Mouse (Mus musculus) lung, embryonic 15.5 days (tissue): ENCODE measurements around the gene Mrpl34. TPM values are rescaled to one million over a fixed set of nuclear protein-coding genes. Genes with fewer than 3 reads are reported as not detected.

ENCODE experiments used
- ATAC-seq: fragments of 200-750 bp; cut with Nextera tagmentation; 2 replicates; pipeline ENCODE4 v1.8.0; 2017; ENCODE audit warnings: moderate number of reproducible peaks, borderline replicate concordance; ENCODE audit not compliant: low FRiP score, low TSS enrichment; ENCODE audit errors: extremely low read depth
- H3K27ac ChIP-seq: fragments of 300-500 bp; sonication (generic); 2 replicates; pipeline ENCODE4 v1.5.1; 2015; ENCODE audit warnings: moderate library complexity, mild to moderate bottlenecking, inconsistent platforms
- H3K27me3 ChIP-seq: fragments of 300-500 bp; sonication (generic); 2 replicates; pipeline ENCODE4 v1.6.1; 2015; ENCODE audit warnings: inconsistent platforms
- H3K36me3 ChIP-seq: fragments of 300-500 bp; sonication (generic); 2 replicates; pipeline ENCODE4 v1.6.1; 2015; ENCODE audit warnings: inconsistent platforms
- H3K4me1 ChIP-seq: fragments of 300-500 bp; sonication (generic); 2 replicates; pipeline ENCODE4 v1.6.1; 2015; ENCODE audit warnings: inconsistent platforms
- H3K4me2 ChIP-seq: fragments of 300-500 bp; sonication (generic); 2 replicates; pipeline ENCODE4 v1.6.1; 2015; ENCODE audit warnings: inconsistent platforms, mild to moderate bottlenecking, moderate library complexity
- H3K4me3 ChIP-seq: fragments of 300-500 bp; sonication (generic); 2 replicates; pipeline ENCODE4 v1.5.1; 2015; ENCODE audit warnings: mild to moderate bottlenecking, inconsistent platforms
- H3K9ac ChIP-seq: fragments of 300-500 bp; sonication (generic); 2 replicates; pipeline ENCODE4 v1.6.1; 2015; ENCODE audit warnings: inconsistent platforms
- H3K9me3 ChIP-seq: fragments of 300-500 bp; sonication (generic); 2 replicates; pipeline ENCODE4 v1.6.1; 2016; ENCODE audit warnings: inconsistent platforms
- WGBS: fragments of 180-500 bp; shearing (Covaris S2); methylation state at CpG from one replicate; pipeline ENCODE4 v1.1.7; 2015; 5-methylcytosine and 5-hydroxymethylcytosine counted together
- polyA plus RNA-seq: library from polyadenylated mRNA; unstranded; fragments of >200 nt; fragmentation: Nextera tagmentation; extraction: Ambion mirVana; gene quantifications from 2 replicates; pipeline ENCODE4 v1.2.1, GENCODE M21; 2015

Gene Mrpl34
- polyA plus RNA-seq, 1 experiment from 2014 or later = 130 TPM

DNA sequence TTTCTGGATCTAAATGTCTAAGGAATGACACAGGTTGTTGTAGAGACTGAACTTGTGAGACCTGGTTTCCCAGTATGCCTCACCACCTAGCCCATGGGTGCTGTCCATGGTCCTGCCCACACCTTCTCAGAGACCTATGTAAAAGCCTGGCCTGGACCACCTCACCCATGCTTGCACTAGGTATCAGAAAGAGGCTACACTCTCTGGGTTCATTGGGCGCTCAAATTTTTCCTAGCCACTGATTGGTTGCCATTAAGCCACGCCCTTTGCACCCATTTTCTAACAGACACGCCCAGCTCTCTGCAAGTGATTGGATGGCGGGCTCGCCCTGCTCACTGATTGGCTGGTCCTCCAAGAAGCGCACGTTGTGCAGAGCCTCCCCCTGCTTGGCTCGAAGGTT is 19.2 kb downstream of the Mrpl34 start:
- Histone ChIP-seq H3K27me3 (no peaks in the 10 kb centered on the region), H3K27ac (no peak overlapping the region), H3K36me3 (0 out of 2 replicates have a peak, but pooled peaks cover 8% of the 10 kb centered on the region), H3K9me3 (no peaks in the 10 kb centered on the region), H3K4me3 (no peak overlapping the region), H3K9ac (no peak overlapping the region), H3K4me1 (peaks cover 21% of the 10 kb centered on the region), H3K4me2 (no peak overlapping the region)
- WGBS = 57% methylated on average over 8 of the region's 8 CpGs
- ATAC-seq = no peak

DNA sequence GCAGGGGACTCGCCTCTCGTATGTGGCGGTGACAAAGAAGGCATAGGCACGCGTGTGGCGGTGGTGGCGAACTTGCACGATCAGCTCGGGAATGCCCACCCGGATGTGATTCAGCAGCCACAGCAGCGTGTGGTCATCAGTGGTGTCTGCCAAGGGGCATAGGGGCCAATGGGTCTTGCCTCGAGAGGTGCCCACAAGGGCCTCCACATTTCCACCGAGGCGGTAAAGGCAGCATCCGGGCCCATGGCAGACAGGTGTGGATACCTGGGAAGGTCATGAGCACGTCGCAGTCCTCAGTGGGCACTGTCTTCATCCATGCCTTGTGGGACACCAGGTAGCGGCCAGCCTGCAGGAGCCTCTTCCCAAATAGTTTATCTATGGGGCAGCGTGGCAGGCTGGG is 20.0 kb downstream of the Mrpl34 start:
- Histone ChIP-seq H3K4me3 (peak overlapping the region; percentile 88), H3K27ac (no peak overlapping the region), H3K36me3 (0 out of 2 replicates have a peak, but pooled peaks cover 10% of the 10 kb centered on the region), H3K9me3 (no peaks in the 10 kb centered on the region), H3K27me3 (no peaks in the 10 kb centered on the region), H3K4me1 (peaks cover 29% of the 10 kb centered on the region), H3K9ac (peak overlapping the region; percentile 86; the same call in 1 of the 2 replicates), H3K4me2 (peak overlapping the region; percentile 95)
- ATAC-seq = no peak
- 94% methylated on average over 19 of the region's 19 CpGs for WGBS

DNA sequence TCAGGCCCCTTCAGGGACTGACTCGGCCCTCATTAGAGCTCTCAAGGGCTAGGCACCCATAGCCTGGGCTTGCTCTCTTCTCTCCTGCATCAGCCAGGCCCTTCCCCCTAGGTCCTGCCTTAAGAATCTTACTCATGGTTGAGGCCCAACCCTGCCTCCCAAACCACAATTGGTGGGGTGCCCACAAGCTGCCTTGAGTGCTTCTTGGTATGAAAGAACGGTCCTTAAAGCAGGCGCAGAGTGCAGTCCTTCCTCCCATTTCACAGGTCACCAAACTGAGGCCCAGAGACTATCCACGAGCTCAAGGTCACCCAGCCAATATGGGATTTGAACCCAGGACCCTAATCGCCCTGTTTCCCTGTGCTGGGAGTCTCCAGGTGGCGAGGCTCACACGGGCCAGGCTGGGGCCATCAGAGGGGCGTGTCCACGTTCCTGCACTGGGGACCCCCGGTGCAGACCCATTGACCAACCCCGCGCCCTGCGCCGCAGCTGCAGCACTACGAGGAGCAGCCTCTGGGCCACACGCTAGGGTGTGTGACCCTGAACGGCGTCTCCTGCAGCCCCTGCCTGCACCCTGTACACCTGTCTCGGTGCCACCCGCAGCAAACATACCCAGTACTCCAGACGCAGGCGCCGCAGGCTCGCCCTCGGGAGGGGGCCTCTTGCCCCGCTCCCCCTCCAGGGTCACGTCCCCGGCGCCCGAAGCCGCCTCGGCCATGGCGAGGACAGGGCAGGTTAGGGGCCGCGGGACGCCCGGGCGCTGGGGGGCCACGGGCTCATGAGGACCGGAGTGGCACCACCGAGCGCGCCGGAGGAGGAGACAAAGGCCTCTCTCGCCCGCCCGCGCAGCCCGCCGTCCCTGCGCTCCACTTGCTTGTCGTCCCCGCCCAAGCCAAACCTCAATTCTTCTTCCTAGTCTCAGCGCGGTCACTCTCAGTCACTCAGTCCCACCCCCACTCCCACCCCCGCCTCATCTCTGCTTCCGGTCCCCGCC is 20.7 kb downstream of the Mrpl34 start, which contains the start of gene Ano8:
Gene Ano8 (minus strand): TSS at position 822 of the 994 bp plus-strand sequence.
- 5% methylated on average over 46 of the region's 58 CpGs for WGBS
- H3K9me3 ChIP-seq = no peaks in the 10 kb centered on the region

DNA sequence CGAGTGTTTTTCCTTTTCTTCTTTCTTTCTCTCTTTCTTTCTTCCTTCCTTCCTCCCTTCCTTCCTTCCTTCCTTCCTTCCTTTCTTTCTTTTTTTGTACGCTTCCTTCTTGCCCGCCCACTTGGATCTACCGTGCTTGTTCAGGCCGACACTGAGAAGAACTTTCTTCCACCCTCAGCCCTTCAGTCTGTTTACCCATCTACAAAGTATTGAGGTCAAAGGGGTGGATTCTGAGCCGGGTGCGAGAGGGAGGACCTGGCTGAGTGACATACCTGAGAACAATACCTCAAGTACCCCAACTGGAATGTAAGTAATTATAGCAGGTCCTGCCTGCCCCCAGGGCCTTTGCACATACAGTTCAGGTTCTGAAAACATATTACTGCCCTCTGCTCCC is 21.4 kb downstream of the Mrpl34 start:
- no peak for ATAC-seq
- Histone ChIP-seq H3K36me3 (peaks cover 8% of the 10 kb centered on the region; the same call in 1 of the 2 replicates), H3K27me3 (no peaks in the 10 kb centered on the region), H3K9ac (0 out of 2 replicates have a peak overlapping the region, but pooled peaks have one; percentile 10), H3K9me3 (no peaks in the 10 kb centered on the region), H3K4me2 (peak overlapping the region; percentile 95), H3K4me3 (peak overlapping the region; percentile 88), H3K27ac (peak overlapping the region; percentile 89), H3K4me1 (peaks cover 34% of the 10 kb centered on the region)
- 3% methylated on average over 7 of the region's 7 CpGs for WGBS

More for the DNA sequence above, 20.7 kb downstream of the Mrpl34 start, which contains the start of gene Ano8:
- peak within 1 kb of the TSS; percentile 95 for H3K4me2 ChIP-seq
- peak within 1 kb of the TSS; percentile 88 for H3K4me3 ChIP-seq
- peaks cover 11% of the 10 kb centered on the region; the same call in 1 of the 2 replicates for H3K36me3 ChIP-seq
- H3K27ac ChIP-seq = peak within 1 kb of the TSS; percentile 89
- ATAC-seq = peak; percentile 63
- peaks cover 34% of the 10 kb centered on the region for H3K4me1 ChIP-seq
- H3K27me3 ChIP-seq = no peaks in the 10 kb centered on the region
- H3K9ac ChIP-seq = peak within 1 kb of the TSS; percentile 86

DNA sequence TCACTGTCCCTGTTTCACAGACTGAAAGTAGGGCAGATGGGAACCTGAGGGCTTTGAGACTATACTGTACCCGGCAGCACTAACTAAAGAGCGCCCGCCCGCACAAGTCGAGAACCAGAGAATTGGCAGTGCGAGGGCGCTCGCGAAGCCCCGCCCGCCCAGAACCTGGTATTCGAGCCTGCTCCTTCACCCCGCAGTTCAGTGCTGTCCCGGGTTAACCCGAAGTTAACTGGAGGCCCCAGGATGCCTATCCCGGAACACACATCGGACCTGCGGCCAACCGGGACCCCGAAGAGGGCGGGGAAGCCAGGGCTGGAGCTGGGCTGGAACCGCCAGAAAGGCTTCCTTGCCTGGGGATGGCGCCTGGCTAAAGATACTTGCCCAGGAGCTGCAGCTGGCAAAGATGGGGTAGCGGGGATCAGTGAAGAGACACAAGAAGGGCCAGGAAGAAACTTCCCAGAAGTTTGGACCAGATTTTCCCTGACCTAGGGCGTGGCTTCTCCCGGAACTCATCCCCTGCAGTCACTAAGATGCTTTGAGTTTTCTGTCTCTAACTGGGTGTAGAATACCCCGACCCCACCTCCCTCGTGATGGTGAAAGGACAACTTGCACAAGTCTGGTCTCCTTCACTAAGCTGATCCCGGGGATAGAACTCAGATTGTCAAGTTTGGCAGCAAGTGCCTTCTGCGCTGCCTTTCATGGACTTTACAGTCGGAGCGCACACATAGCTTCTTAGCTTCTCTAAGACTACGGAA is 23.1 kb downstream of the Mrpl34 start, which contains the start of gene Gtpbp3:
Gene Gtpbp3 (plus strand): TSS at position 413 of the 755 bp plus-strand sequence.
- peaks cover 19% of the 10 kb centered on the region for H3K36me3 ChIP-seq
- WGBS = under 1% methylated on average over 33 of the region's 33 CpGs
- peak within 1 kb of the TSS; percentile 83 for H3K4me3 ChIP-seq
- H3K4me1 ChIP-seq = peaks cover 34% of the 10 kb centered on the region
- H3K4me2 ChIP-seq = peak within 1 kb of the TSS; percentile 98
- ATAC-seq = peak; percentile 51
- no peaks in the 10 kb centered on the region for H3K9me3 ChIP-seq
- no peaks in the 10 kb centered on the region for H3K27me3 ChIP-seq
- H3K9ac ChIP-seq = peak within 1 kb of the TSS; percentile 80
- peak within 1 kb of the TSS; percentile 92 for H3K27ac ChIP-seq

DNA sequence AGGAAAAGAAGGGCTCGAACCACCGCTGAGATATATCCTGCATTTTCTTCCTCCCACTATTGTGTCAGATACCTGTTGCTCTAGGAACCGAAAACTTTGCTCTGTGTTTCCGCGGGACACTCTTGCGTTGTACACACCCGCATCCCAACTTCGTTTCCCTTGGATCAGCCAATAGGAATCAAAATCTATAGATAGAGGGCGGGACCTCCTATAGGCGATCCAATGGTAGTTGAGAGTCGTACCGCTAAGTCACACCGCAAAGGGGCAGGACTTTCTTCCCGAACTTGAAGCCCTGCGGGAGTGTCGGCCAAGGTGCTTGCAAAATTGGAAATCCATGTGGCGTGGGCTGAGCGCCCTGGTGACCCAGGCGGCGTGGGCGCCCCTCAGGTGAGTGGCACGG is 23.7 kb downstream of the Mrpl34 start:
- H3K36me3 ChIP-seq = peaks cover 24% of the 10 kb centered on the region
- H3K4me3 ChIP-seq = peak overlapping the region; percentile 83
- ATAC-seq = peak; percentile 85
- no peaks in the 10 kb centered on the region for H3K27me3 ChIP-seq
- peak overlapping the region; percentile 92 for H3K27ac ChIP-seq
- no peaks in the 10 kb centered on the region for H3K9me3 ChIP-seq
- H3K4me2 ChIP-seq = peak overlapping the region; percentile 98
- under 1% methylated on average over 22 of the region's 22 CpGs for WGBS
- H3K9ac ChIP-seq = peak overlapping the region; percentile 80
- H3K4me1 ChIP-seq = peaks cover 34% of the 10 kb centered on the region

DNA sequence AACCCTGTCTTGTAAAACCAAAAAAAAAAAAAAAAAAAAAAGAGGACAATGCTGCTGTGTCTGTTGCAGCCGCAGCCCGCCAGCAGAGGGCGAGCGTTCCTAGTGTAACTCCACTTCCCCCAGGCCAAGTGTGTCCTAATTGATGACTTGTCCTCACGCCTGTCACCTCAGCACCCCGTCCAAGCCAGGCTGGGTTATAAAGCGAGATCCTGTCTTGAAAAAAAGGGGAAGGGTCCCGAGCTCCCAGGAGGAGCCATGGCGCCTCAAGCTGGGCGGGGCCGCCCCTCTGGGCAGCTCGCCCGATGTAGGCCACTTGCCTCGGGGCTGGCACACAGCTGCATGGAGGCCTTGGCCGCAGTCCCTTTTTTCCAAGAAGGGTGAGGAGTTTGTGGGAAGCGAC is 30.3 kb downstream of the Mrpl34 start:
- peak overlapping the region; percentile 14; the same call in 1 of the 2 replicates for H3K4me3 ChIP-seq
- no peak overlapping the region for H3K9ac ChIP-seq
- no peaks in the 10 kb centered on the region for H3K9me3 ChIP-seq
- WGBS = 10% methylated on average over 16 of the region's 16 CpGs
- H3K27me3 ChIP-seq = no peaks in the 10 kb centered on the region
- ATAC-seq = peak; percentile 46
- peak overlapping the region; percentile 46 for H3K4me2 ChIP-seq
- peak overlapping the region; percentile 83; the same call in 1 of the 2 replicates for H3K27ac ChIP-seq
- peaks cover 27% of the 10 kb centered on the region for H3K36me3 ChIP-seq
- H3K4me1 ChIP-seq = peaks cover 53% of the 10 kb centered on the region

DNA sequence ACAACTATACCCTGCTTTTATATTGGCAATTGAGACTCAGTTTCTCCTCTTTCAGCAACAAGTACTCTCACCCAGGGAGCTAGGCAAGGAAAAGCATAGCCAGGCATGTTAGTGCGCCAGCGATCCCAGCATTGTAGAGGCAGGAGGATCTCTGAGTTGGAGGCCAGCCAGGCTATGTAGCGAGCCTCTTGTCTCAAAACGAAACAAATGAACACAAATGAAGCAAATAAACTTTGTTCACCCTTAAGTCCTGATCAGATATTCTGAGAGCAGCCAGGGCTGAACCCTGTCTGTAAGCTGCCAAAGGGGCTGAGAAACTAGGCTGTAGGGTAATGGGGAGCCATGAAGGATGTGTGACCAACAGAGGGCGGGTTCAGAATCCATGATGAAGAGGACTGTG is 31.1 kb downstream of the Mrpl34 start:
- Histone ChIP-seq H3K9me3 (no peaks in the 10 kb centered on the region), H3K4me1 (peaks cover 52% of the 10 kb centered on the region), H3K4me3 (no peak overlapping the region), H3K27ac (peak overlapping the region; percentile 83), H3K4me2 (no peak overlapping the region), H3K27me3 (no peaks in the 10 kb centered on the region), H3K9ac (no peak overlapping the region), H3K36me3 (peaks cover 23% of the 10 kb centered on the region)
- WGBS = 71% methylated on average over 5 of the region's 5 CpGs
- no peak for ATAC-seq

DNA sequence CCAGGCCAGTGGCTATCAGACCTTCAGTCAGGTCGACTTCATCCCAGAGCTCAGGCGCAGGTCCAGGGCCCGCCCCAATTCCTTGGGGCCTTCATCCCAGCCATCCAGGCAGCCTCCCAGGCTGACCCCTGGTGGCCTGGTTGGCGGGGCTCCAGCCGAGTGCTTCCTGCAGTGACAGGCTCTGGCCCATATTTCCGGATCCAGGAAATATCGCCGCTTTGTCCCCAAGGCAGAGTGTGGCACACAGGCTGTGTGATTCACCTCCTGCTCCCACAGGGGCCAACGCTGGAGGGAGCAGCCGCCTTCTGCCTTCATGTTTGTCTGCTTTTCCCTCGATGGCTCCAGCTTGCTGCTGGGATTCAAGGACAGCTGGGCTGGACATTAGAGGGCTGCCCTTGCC is 31.7 kb downstream of the Mrpl34 start:
- H3K9ac ChIP-seq = no peak overlapping the region
- H3K4me1 ChIP-seq = peaks cover 52% of the 10 kb centered on the region
- 24% methylated on average over 11 of the region's 11 CpGs for WGBS

DNA sequence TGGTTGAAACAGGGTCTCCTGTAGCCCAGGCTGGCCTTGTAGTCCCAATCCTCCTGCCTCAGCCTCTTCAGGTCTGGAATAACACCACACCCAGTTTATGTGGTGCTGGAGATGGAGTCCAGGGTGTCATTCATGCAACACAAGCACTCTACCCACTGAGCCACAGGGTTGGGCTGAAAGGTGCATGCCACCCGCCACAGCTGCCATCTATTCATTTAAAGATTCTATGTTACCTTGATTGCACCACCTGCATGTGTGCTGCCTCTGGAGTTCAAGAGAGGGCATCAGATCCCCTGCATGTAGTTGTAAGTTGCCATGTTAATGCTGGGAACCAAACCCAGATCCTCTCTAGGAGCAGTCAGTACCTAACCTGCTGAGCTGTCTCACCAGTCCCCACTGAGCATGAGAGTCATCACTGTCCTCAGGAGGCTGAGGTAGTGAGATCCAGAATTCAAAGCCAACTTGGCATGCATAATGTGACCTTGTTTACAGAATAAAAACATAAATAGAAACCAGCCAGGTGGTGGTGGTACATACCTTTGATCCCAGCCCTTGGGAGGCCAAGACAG is 32.4 kb downstream of the Mrpl34 start:
- Histone ChIP-seq H3K9ac (no peak overlapping the region), H3K27ac (peak overlapping the region; percentile 83), H3K9me3 (no peaks in the 10 kb centered on the region), H3K4me1 (peaks cover 52% of the 10 kb centered on the region), H3K36me3 (peaks cover 18% of the 10 kb centered on the region), H3K4me3 (no peak overlapping the region), H3K4me2 (no peak overlapping the region), H3K27me3 (no peaks in the 10 kb centered on the region)
- ATAC-seq = no peak
- 83% methylated on average over 1 of the region's 1 CpGs for WGBS

More for the DNA sequence above, 31.7 kb downstream of the Mrpl34 start:
- no peaks in the 10 kb centered on the region for H3K9me3 ChIP-seq
- peaks cover 23% of the 10 kb centered on the region for H3K36me3 ChIP-seq
- H3K4me2 ChIP-seq = no peak overlapping the region
- ATAC-seq = peak; percentile 65
- no peaks in the 10 kb centered on the region for H3K27me3 ChIP-seq
- no peak overlapping the region for H3K4me3 ChIP-seq
- H3K27ac ChIP-seq = peak overlapping the region; percentile 83

DNA sequence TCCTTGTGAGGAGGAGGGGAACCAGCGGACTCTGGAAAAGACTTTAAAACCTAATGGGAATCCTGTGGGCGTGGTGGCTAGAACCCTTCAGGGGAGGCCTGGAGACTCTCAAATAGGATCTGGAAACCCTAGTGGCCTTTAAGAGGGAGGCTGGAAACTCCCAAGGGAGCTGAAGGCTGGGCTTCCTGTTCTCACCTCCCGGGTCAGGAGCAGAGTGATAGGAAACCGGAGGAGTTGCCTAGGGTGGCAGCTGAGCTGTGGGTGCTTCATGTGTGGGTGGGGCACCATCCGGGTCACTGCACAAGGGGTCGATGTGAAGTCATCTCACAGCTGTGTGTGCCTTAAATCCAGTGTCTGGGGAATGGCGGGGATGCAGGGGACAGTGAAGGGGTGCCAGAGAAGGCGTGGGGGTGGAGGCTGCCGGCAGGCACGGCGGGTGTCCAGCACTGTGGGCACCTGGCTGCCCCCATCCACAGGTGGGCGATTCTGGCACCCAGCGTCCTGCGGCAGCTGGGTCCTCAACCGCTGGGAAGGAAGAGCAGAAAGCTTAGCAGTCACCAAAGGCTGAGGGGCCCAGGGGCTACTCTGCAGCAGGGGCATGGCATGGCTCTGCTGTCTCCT is 33.2 kb downstream of the Mrpl34 start:
- Histone ChIP-seq H3K4me2 (peak overlapping the region; percentile 11; the same call in 1 of the 2 replicates), H3K9ac (peak overlapping the region; percentile 8; the same call in 1 of the 2 replicates), H3K4me3 (no peak overlapping the region), H3K27me3 (no peaks in the 10 kb centered on the region), H3K27ac (peak overlapping the region; percentile 72), H3K9me3 (no peaks in the 10 kb centered on the region), H3K36me3 (peaks cover 10% of the 10 kb centered on the region), H3K4me1 (peaks cover 52% of the 10 kb centered on the region)
- 0 out of 2 replicates have a peak, but pooled peaks have one; percentile 7 for ATAC-seq
- 18% methylated on average over 15 of the region's 15 CpGs for WGBS
